Mouse (Mus musculus): ENCODE measurements around the gene 1700123O20Rik. TPM values are rescaled to one million over a fixed set of nuclear protein-coding genes. Genes with fewer than 3 reads are reported as not detected.

1700123O20Rik gene
- polyA plus RNA-seq (2015; fragmentation: Nextera tagmentation; extraction: Ambion mirVana), result 85.9 and 88.7 TPM in 2 replicates

- Histone ChIP-seq H3K27ac (peak within 1 kb of the TSS; percentile 98), H3K9me3 (replicated peaks) (no peaks in the 10 kb centered on the region), H3K9ac (peak within 1 kb of the TSS; percentile 97), H3K4me1 (peaks cover 30% of the 10 kb centered on the region), H3K36me3 (peaks cover 44% of the 10 kb centered on the region), H3K4me2 (peak within 1 kb of the TSS; percentile 72), H3K27me3 (no peaks in the 10 kb centered on the region), H3K4me3 (replicated peaks) (peak within 1 kb of the TSS; percentile 83)
- WGBS, result under 1% methylated on average over 41 of the region's 41 CpGs
- ATAC-seq (replicated peaks; ENCODE audit: low FRiP score), result peak; percentile 86
Measured at GRCm38 (mm10) chr14:54686063-54686521, at the start of gene 1700123O20Rik. TSS of gene 1700123O20Rik (plus strand) at chr14:54686216.

GRCm38 (mm10) chr14:54636954-54637353 lies 49.1 kb upstream of the 1700123O20Rik start:
- ATAC-seq (replicated peaks; ENCODE audit: low FRiP score), result no peak
- Histone ChIP-seq H3K9ac (no peak overlapping the region), H3K4me2 (no peak overlapping the region), H3K27me3 (no peaks in the 10 kb centered on the region), H3K4me1 (peaks cover 25% of the 10 kb centered on the region), H3K36me3 (peaks cover 65% of the 10 kb centered on the region), H3K27ac (no peak overlapping the region), H3K4me3 (replicated peaks) (no peak overlapping the region), H3K9me3 (replicated peaks) (no peaks in the 10 kb centered on the region)
- 61% methylated on average over 8 of the region's 8 CpGs for WGBS

GRCm38 (mm10) chr14:54638210-54638609 lies 47.8 kb upstream of the 1700123O20Rik start:
- Histone ChIP-seq H3K36me3 (peaks cover 65% of the 10 kb centered on the region), H3K27ac (no peak overlapping the region), H3K9me3 (replicated peaks) (no peaks in the 10 kb centered on the region), H3K4me3 (replicated peaks) (no peak overlapping the region), H3K27me3 (no peaks in the 10 kb centered on the region), H3K4me2 (no peak overlapping the region), H3K9ac (no peak overlapping the region), H3K4me1 (peaks cover 25% of the 10 kb centered on the region)
- no peak for ATAC-seq (replicated peaks; ENCODE audit: low FRiP score)
- 72% methylated on average over 5 of the region's 5 CpGs for WGBS

GRCm38 (mm10) chr14:54640121-54640520 lies 45.9 kb upstream of the 1700123O20Rik start:
- peak overlapping the region; percentile 78 for H3K4me3 ChIP-seq (replicated peaks)
- H3K27ac ChIP-seq, result no peak overlapping the region
- no peak for ATAC-seq (replicated peaks; ENCODE audit: low FRiP score)
- 0 out of 2 replicates have a peak overlapping the region, but pooled peaks have one; percentile 37 for H3K9ac ChIP-seq
- H3K4me1 ChIP-seq, result peaks cover 25% of the 10 kb centered on the region
- no peaks in the 10 kb centered on the region for H3K27me3 ChIP-seq
- H3K36me3 ChIP-seq, result peaks cover 66% of the 10 kb centered on the region
- H3K4me2 ChIP-seq, result peak overlapping the region; percentile 99
- 7% methylated on average over 4 of the region's 4 CpGs for WGBS
- H3K9me3 ChIP-seq (replicated peaks), result no peaks in the 10 kb centered on the region

GRCm38 (mm10) chr14:54640946-54641304 lies 45.1 kb upstream of the 1700123O20Rik start, which contains the start of gene Gm17606:
TSS of gene Gm17606 (plus strand) at chr14:54640952.
- Histone ChIP-seq H3K27me3 (no peaks in the 10 kb centered on the region), H3K4me1 (peaks cover 25% of the 10 kb centered on the region), H3K9me3 (replicated peaks) (no peaks in the 10 kb centered on the region), H3K36me3 (peaks cover 70% of the 10 kb centered on the region), H3K4me3 (replicated peaks) (peak within 1 kb of the TSS; percentile 78), H3K4me2 (peak within 1 kb of the TSS; percentile 99), H3K27ac (peak within 1 kb of the TSS; percentile 82), H3K9ac (peak within 1 kb of the TSS; percentile 87)
- under 1% methylated on average over 28 of the region's 28 CpGs for WGBS
- ATAC-seq (replicated peaks; ENCODE audit: low FRiP score), result no peak; the same call in 1 of the 2 replicates

GRCm38 (mm10) chr14:54641305-54641969 lies 44.6 kb upstream of the 1700123O20Rik start, which contains the start of gene Cdh24:
TSS of gene Cdh24 (minus strand) at chr14:54641364.
- WGBS, result under 1% methylated on average over 48 of the region's 52 CpGs
- no peaks in the 10 kb centered on the region for H3K27me3 ChIP-seq
- peak; percentile 95 for ATAC-seq (replicated peaks; ENCODE audit: low FRiP score)
- H3K9ac ChIP-seq, result peak within 1 kb of the TSS; percentile 87
- no peaks in the 10 kb centered on the region for H3K9me3 ChIP-seq (replicated peaks)
- H3K4me3 ChIP-seq (replicated peaks), result peak within 1 kb of the TSS; percentile 78
- peak within 1 kb of the TSS; percentile 99 for H3K4me2 ChIP-seq
- H3K36me3 ChIP-seq, result peaks cover 71% of the 10 kb centered on the region
- H3K4me1 ChIP-seq, result peaks cover 25% of the 10 kb centered on the region
- H3K27ac ChIP-seq, result peak within 1 kb of the TSS; percentile 82

- H3K27ac ChIP-seq, result peak overlapping the region; percentile 82; the same call in 1 of the 2 replicates
- peaks cover 25% of the 10 kb centered on the region for H3K4me1 ChIP-seq
- 81% methylated on average over 25 of the region's 25 CpGs for WGBS
- H3K4me2 ChIP-seq, result no peak overlapping the region
- ATAC-seq (replicated peaks; ENCODE audit: low FRiP score), result no peak
- peaks cover 71% of the 10 kb centered on the region for H3K36me3 ChIP-seq
- no peak overlapping the region for H3K9ac ChIP-seq
- no peak overlapping the region for H3K4me3 ChIP-seq (replicated peaks)
- H3K9me3 ChIP-seq (replicated peaks), result no peaks in the 10 kb centered on the region
- H3K27me3 ChIP-seq, result no peaks in the 10 kb centered on the region
Measured at GRCm38 (mm10) chr14:54642224-54642944, 43.6 kb upstream of the 1700123O20Rik start.

GRCm38 (mm10) chr14:54643011-54643410 lies 43.0 kb upstream of the 1700123O20Rik start:
- WGBS, result 92% methylated on average over 2 of the region's 2 CpGs
- no peak for ATAC-seq (replicated peaks; ENCODE audit: low FRiP score)
- H3K36me3 ChIP-seq, result peaks cover 71% of the 10 kb centered on the region

GRCm38 (mm10) chr14:54644294-54644693 lies 41.7 kb upstream of the 1700123O20Rik start:
- 85% methylated on average over 9 of the region's 9 CpGs for WGBS
- ATAC-seq (replicated peaks; ENCODE audit: low FRiP score), result no peak
- H3K27ac ChIP-seq, result no peak overlapping the region
- H3K27me3 ChIP-seq, result no peaks in the 10 kb centered on the region
- H3K4me3 ChIP-seq (replicated peaks), result no peak overlapping the region
- no peak overlapping the region for H3K4me2 ChIP-seq
- no peaks in the 10 kb centered on the region for H3K9me3 ChIP-seq (replicated peaks)
- H3K36me3 ChIP-seq, result peaks cover 71% of the 10 kb centered on the region
- H3K4me1 ChIP-seq, result peaks cover 28% of the 10 kb centered on the region
- H3K9ac ChIP-seq, result no peak overlapping the region

More at GRCm38 (mm10) chr14:54643011-54643410, 43.0 kb upstream of the 1700123O20Rik start:
- Histone ChIP-seq H3K27ac (0 out of 2 replicates have a peak overlapping the region, but pooled peaks have one; percentile 9), H3K27me3 (no peaks in the 10 kb centered on the region), H3K4me3 (replicated peaks) (no peak overlapping the region), H3K4me1 (peaks cover 25% of the 10 kb centered on the region), H3K9me3 (replicated peaks) (no peaks in the 10 kb centered on the region), H3K4me2 (no peak overlapping the region), H3K9ac (no peak overlapping the region)

GRCm38 (mm10) chr14:54646455-54646854 lies 39.6 kb upstream of the 1700123O20Rik start:
- Histone ChIP-seq H3K27ac (no peak overlapping the region), H3K4me3 (replicated peaks) (no peak overlapping the region), H3K4me1 (peaks cover 28% of the 10 kb centered on the region), H3K36me3 (peaks cover 91% of the 10 kb centered on the region), H3K9me3 (replicated peaks) (no peaks in the 10 kb centered on the region), H3K9ac (no peak overlapping the region), H3K27me3 (no peaks in the 10 kb centered on the region), H3K4me2 (no peak overlapping the region)
- WGBS, result 92% methylated on average over 17 of the region's 17 CpGs
- ATAC-seq (replicated peaks; ENCODE audit: low FRiP score), result no peak

- ATAC-seq (replicated peaks; ENCODE audit: low FRiP score), result no peak
- Histone ChIP-seq H3K4me1 (peaks cover 30% of the 10 kb centered on the region), H3K36me3 (peaks cover 96% of the 10 kb centered on the region), H3K9ac (no peak overlapping the region), H3K27me3 (no peaks in the 10 kb centered on the region), H3K4me3 (replicated peaks) (no peak overlapping the region), H3K9me3 (replicated peaks) (no peaks in the 10 kb centered on the region), H3K27ac (no peak overlapping the region), H3K4me2 (no peak overlapping the region)
- WGBS, result 89% methylated on average over 8 of the region's 8 CpGs
Measured at GRCm38 (mm10) chr14:54646898-54647636, 38.9 kb upstream of the 1700123O20Rik start.

All from kidney, embryonic 15.5 days (tissue).